Mouse (Mus musculus) heart, embryonic 12.5 days (tissue): ENCODE measurements around the gene Gnl1. TPM values are rescaled to one million over a fixed set of nuclear protein-coding genes. Genes with fewer than 3 reads are reported as not detected.

Experiments
- microRNA counts: library from miRNA; unstranded; fragments of <30 nt; microRNA quantifications from one replicate; lab custom pipeline; 2017
- microRNA-seq: library from miRNA; unstranded; fragments of <30 nt; microRNA quantifications from one replicate; pipeline ENCODE4, GENCODE M21; 2017
- polyA plus RNA-seq: library from polyadenylated mRNA; unstranded; fragments of >200 nt; fragmentation: Nextera tagmentation; extraction: Ambion mirVana; gene quantifications from 2 replicates; pipeline ENCODE4 v1.2.1, GENCODE M21; 2016

Gnl1 gene
- polyA plus RNA-seq, 1 experiment from 2014 or later, result 42.4 TPM

MicroRNAs within 50 kb of the gene (microRNA counts, 519-probe panel; counts per million panel counts)
- microRNA mmu-miR-877 (lab: Ali Mortazavi, UCI), result not detected

Small RNA genes within 50 kb of the gene (microRNA-seq; reads per million reads assigned to microRNA genes)
- gene Mir877, result 78.5 reads per million, percentile 49 among the genes with 10 or more reads in this experiment

Other genes with a start within 250 kb of the Gnl1 start
- 37.6 and 38.6 TPM in 2 replicates for gene Ier3, start 158.2 kb upstream of the Gnl1 start, polyA plus RNA-seq
- gene Flot1, start 156.6 kb upstream of the Gnl1 start, polyA plus RNA-seq, result 78.2 and 80.2 TPM in 2 replicates
- gene Tubb5, start 141.5 kb upstream of the Gnl1 start, polyA plus RNA-seq, result 743 and 773 TPM in 2 replicates
- 21.6 and 25.0 TPM in 2 replicates for gene Mdc1, start 138.3 kb upstream of the Gnl1 start, polyA plus RNA-seq
- gene Nrm, start 118.5 kb upstream of the Gnl1 start, polyA plus RNA-seq, result 48.9 and 50.7 TPM in 2 replicates
- gene Ppp1r18, start 114.3 kb upstream of the Gnl1 start, polyA plus RNA-seq, result 22.8 and 23.7 TPM in 2 replicates
- gene Dhx16, start 100.0 kb upstream of the Gnl1 start, polyA plus RNA-seq, result 22.4 and 26.6 TPM in 2 replicates
- gene 2310061I04Rik, start 82.4 kb upstream of the Gnl1 start, polyA plus RNA-seq, result 25.6 and 26.2 TPM in 2 replicates
- gene Atat1, start 69.8 kb upstream of the Gnl1 start, polyA plus RNA-seq, result 56.0 and 56.4 TPM in 2 replicates
- gene Mrps18b, start 63.5 kb upstream of the Gnl1 start, polyA plus RNA-seq, result 63.4 and 72.7 TPM in 2 replicates
- gene Ppp1r10, start 63.4 kb upstream of the Gnl1 start, polyA plus RNA-seq, result 35.8 and 39.6 TPM in 2 replicates
- 73.9 and 76.5 TPM in 2 replicates for gene Abcf1, start 10.1 kb upstream of the Gnl1 start, polyA plus RNA-seq
- gene Prr3, start 385 bp downstream of the Gnl1 start, polyA plus RNA-seq, result 17.6 and 18.5 TPM in 2 replicates
- 3.4 and 3.9 TPM in 2 replicates for gene H2-T24, start 40.7 kb downstream of the Gnl1 start, polyA plus RNA-seq
- gene H2-T23, start 53.0 kb downstream of the Gnl1 start, polyA plus RNA-seq, result 4.7 and 5.2 TPM in 2 replicates
- gene H2-T22, start 62.9 kb downstream of the Gnl1 start, polyA plus RNA-seq, result 4.7 and 6.1 TPM in 2 replicates
- gene Gm6034, start 63.1 kb downstream of the Gnl1 start, polyA plus RNA-seq, result not detected in 2 replicates
- not detected in 2 replicates for gene Gm11127, start 78.5 kb downstream of the Gnl1 start, polyA plus RNA-seq
- not detected in 2 replicates for gene Gm19684, start 141.8 kb downstream of the Gnl1 start, polyA plus RNA-seq
- not detected in 2 replicates for gene Gm7030, start 149.6 kb downstream of the Gnl1 start, polyA plus RNA-seq
- 0.18 TPM in 1 of 2 replicates, not detected in the other for gene Gm8909, start 188.7 kb downstream of the Gnl1 start, polyA plus RNA-seq
- gene H2-T3, start 210.4 kb downstream of the Gnl1 start, polyA plus RNA-seq, result not detected in 2 replicates